Mouse (Mus musculus): ENCODE results near the gene Kptn.

The Kptn gene

DNA sequence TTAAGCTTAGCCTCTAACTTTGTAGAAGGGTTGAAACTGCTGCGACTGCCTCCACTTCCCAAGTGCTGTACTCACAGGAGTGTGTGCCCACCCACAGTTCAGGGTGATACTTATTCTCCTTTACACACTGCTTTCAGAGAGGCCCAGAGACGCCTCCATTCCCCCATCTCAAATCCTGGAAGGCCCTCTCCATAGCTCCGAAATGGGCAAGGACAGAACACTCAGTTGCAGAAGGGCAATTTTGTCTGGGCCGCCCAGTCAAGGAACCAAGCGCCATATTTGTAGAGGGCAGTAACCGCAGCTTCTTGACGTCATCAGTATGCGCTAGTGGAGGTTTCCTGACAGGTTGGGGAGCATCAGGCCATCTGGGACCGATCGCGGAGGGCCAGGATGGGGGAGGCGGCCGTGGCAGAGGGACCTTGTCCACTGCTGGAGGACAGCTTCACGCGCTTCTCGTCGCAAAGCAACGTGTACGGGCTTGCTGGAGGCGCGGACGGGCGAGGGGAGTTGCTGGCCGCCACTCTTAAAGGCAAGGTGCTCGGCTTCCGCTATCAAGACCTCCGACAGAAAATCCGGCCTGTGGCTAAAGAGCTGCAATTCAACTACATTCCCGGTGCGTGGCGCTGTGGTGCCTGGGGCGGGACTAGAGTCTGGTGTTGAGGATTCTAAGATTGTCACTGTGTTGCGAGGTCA, at the start of gene Kptn:
Gene Kptn (plus strand): TSS at position 327 of the 693 bp plus-strand sequence.
- DNase-seq (ENCODE audit: low read depth in 1 of 2, low spot score in 2 of 2), result peak; percentile 79 to 92

GRCm38 (mm10) chr7:16070846-16071245, 48.8 kb upstream of the Kptn start:
- DNase-seq (ENCODE audit: low read depth in 1 of 2, low spot score in 2 of 2), result no peak

DNA sequence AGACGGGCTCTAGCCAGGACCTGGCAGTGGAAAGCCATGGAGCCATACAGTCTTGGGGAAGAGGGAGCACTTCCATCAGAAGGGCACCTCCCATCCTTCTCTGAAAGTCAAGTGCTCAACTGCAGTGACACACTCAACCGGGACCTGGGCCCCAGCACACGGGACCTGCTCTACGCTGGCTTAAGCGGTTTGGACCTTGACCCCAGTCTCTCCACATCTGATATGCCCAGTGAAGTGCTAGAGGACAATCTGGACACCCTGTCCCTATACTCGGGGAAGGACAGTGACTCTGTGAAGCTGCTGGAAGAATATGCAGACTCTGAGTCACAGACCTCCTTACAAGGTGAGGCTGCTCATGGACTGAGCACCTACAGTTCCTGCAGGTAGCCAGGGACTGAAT, 47.8 kb upstream of the Kptn start:
- no peak for DNase-seq (ENCODE audit: low read depth in 1 of 2, low spot score in 2 of 2)

GRCm38 (mm10) chr7:16079947-16080346, 39.7 kb upstream of the Kptn start:
- no peak for DNase-seq (ENCODE audit: low read depth in 1 of 2, low spot score in 2 of 2)

DNA sequence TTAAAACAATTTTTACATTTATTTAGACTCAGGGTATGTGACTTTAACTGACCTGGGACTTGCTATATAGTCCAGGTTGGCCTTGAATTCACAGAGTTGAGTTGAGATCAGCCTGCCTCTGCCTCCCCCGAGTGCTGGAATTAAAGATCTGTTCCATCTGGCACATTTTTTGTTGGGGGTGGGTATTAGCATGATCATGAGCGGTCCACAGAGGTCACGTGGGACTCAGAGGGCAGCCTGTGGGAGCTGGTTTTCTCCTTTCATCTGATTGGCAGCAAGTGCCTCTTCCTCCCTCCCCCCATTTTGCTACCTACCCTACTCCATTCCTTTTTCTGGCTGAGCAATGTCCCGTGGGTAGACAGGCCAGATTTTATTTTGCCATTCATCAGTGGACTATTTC, 39.1 kb upstream of the Kptn start:
- no peak for DNase-seq (ENCODE audit: low read depth in 1 of 2, low spot score in 2 of 2)

DNA sequence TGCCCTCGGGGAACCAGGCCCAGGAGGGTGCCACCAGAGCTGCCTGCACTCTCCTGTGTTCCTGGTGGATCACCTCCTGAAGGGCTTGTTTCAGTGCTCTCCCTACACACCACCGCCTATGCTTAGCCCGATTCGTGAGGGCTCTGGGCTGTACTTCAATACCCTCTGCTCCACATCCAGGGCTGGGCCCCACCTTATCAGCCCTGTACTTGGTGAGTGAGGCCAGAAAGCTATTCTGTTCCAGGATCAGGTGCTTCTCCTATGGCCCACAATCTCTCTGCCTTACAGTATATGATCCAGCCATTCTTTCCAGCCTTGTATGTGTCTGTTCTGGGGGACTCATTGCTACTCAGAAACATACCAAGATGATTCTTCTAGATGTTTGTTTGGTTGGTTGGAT, 36.3 kb upstream of the Kptn start:
- DNase-seq (ENCODE audit: low read depth in 1 of 2, low spot score in 2 of 2), result no peak

DNA sequence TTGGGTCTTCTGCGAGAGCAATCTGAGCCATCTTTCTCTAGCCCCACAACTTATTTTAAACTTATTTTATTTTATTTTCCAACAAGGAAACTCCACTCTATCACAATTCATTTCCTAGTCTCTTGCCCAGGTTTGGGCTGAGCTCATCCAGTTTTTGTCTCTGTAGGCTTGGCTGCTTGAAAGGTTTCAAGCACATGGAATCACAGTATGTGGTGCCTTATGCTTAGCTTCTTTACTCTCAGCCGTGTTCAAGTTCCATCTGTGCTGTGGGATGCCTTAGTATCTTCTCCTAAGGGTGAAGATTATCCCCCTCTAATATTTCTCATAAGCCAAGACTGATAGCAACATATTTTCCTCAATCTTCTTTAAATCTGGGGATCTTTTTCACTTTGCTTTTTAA, 32.1 kb upstream of the Kptn start:
- DNase-seq (ENCODE audit: low read depth in 1 of 2, low spot score in 2 of 2), result no peak

GRCm38 (mm10) chr7:16094592-16094991, 25.1 kb upstream of the Kptn start:
- no peak for DNase-seq (ENCODE audit: low read depth in 1 of 2, low spot score in 2 of 2)

DNA sequence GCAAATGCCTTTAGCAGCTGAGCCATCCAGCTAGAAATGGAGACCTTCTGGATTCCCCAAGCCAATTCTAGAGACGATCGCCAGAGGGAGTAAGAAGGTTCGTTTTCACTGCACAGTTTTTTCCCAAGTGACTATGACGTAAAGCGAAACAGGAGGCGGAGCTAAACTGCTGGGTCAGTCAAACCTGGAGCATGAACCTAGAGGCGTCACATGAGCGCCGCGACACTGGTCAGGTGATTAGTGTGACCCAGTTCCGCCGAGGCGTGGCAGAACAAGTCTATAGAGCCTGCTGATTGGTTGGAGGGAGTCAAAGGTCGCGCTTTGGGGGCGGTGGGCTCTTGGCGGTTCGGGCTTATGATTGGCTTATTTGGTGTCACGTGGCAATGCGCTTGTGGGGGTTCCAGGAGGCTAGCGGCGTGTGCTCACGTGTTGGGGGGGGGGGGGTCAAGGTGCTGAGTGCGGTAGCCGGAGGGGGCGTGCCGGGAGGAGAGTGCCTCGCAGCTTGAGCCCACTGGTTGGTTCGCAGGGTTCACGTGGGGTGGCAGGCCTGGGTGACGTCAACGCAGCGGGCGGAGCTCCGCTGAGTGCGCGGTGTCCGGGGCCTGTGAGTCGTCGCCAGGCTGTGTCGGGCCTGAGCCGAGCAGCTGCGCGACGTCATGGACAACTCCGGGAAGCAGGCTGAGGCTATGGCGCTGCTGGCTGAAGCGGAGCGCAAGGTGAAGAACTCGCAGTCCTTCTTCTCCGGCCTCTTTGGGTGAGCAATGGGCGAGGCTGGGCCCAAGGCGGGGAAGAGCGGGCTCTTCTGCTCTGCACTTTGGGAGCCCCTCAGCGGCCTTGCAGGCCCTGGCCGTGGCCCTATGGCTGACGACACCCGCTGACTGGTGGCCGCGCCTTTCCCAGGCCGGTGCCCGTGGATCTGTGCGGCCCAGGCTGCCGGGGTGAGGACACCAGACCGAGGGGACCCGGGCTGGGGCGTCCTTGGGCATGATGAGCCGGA, 21.4 kb upstream of the Kptn start, which contains the start of gene Napa:
Gene Napa (plus strand): TSS at position 438 of the 997 bp plus-strand sequence.
- DNase-seq (ENCODE audit: low read depth in 1 of 2, low spot score in 2 of 2), result peak; percentile 97 to 98

- no peak for DNase-seq (ENCODE audit: low read depth in 1 of 2, low spot score in 2 of 2)
These were observed 19.8 kb upstream of the Kptn start for GRCm38 (mm10) chr7:16099901-16100300.

GRCm38 (mm10) chr7:16101081-16101480, 18.6 kb upstream of the Kptn start:
- DNase-seq (ENCODE audit: low read depth in 1 of 2, low spot score in 2 of 2), result no peak

- DNase-seq (ENCODE audit: low read depth in 1 of 2, low spot score in 2 of 2), result no peak
These were observed 17.8 kb upstream of the Kptn start for GRCm38 (mm10) chr7:16101726-16102475.

DNA sequence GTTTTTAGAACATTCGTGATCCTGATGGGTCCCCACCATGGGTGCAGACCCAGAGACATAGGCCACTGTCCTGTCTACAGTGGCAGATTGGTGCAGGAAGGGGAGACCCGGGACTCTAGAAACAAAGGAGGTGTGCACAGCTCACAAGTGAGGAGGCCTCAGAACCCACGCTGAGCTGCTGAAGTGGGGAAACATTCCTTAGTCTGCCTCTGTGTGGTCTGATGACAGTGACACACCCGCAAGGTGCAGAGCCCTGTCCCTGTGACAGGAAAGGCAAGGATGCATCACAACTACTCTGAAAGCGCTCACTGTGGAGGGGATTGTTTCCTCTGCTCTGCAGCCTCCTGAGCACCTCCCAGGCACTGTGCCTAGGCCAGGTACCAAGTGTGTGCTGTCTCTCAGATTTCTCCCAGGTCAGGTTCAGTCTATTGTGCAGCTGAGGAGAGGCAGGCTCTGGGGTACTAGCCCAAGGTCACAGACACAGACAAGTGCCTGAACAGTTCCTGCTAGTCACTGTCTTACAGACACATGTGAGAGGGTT, 16.9 kb upstream of the Kptn start:
- no peak for DNase-seq (ENCODE audit: low read depth in 1 of 2, low spot score in 2 of 2)

- DNase-seq (ENCODE audit: low read depth in 1 of 2, low spot score in 2 of 2), result no peak
These were observed 15.9 kb upstream of the Kptn start for GRCm38 (mm10) chr7:16103760-16104159.

DNA sequence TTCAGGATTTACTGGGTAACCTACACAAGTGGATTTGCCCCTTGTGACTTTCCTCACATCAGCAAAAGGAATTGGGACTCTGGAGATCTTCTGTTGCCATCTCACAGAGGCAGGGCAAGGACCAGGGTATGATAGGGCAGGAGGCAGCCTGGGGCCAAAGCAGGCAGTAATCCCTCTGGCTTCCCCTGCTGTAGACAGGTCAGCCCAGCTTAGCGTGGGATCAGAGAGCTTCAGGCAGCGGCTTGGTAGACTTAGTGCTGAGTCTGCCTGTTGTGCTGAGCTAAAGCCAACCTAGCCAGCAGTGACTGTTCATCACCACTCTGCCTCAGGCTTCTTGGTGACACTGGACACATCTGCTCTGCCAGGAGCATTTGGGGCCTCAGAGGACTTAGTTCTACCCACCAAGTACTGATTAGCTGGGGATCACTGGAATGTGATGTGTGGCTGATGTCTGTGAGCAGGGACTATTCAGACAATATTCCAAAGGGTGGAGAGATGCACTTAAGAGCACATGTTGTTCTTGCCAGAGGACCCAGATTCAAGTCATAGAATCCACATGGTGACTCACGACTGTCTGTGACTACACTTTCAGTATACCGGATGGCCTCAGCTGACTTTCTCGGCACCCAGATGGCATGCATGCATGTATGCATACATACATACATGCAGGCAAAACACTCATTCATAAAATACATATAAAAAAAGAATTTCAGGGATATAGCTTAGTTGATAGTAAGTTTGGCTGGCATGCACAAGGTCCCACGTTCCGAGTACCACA, 14.9 kb upstream of the Kptn start:
- no peak for DNase-seq (ENCODE audit: low read depth in 1 of 2, low spot score in 2 of 2)

DNA sequence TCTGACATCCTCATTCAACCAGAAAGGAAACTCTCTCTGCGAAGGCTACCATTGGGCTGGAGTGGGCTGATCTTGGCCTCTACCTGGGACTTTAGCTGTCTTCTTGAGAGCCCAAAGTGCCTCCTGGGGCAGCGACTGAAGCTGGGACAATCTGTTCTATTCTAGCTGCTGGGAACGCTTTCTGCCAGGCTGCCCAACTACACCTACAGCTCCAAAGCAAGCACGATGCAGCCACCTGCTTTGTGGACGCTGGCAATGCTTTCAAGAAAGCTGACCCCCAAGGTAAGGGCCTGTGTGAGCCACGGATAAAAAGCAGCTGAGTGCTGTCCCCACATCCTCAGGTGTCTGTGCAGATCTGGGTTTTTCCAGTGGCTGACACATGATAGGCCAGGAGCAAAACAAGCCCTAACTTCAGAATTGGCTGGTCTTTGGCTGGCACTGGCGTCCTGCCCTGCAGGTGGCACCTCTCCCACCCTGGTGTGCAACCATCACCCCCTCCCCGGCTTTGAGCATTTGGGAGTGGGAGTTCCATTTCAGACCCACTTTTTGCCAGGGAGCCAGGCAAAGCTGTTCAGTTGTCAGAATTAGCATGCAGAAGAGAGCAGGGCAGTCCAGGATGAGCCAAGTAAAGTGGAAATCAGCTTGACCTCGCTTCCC, 10.7 kb upstream of the Kptn start:
- no peak for DNase-seq (ENCODE audit: low read depth in 1 of 2, low spot score in 2 of 2)

DNA sequence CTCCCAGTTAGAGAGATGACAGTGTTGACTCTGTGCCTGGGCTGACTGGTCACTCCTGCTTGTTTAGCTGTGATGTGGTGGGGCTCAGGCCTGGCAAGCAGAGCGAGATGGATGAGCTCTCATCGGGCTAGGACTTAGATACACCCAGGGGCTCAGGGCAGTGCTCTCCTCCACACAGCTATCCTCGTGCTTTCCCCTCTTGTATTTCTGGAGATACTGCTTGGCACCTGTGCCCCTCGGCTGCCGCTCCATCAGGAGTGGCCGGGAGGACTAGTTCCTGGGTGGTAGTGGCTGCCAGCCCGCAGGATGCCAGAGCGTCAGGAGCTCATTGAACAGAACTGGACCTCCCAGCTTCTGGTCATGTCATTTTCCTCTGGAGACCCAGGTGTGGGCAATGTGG, 9.5 kb upstream of the Kptn start:
- no peak for DNase-seq (ENCODE audit: low read depth in 1 of 2, low spot score in 2 of 2)

- DNase-seq (ENCODE audit: low read depth in 1 of 2, low spot score in 2 of 2), result no peak
These were observed 8.2 kb upstream of the Kptn start for GRCm38 (mm10) chr7:16111284-16112090.

DNA sequence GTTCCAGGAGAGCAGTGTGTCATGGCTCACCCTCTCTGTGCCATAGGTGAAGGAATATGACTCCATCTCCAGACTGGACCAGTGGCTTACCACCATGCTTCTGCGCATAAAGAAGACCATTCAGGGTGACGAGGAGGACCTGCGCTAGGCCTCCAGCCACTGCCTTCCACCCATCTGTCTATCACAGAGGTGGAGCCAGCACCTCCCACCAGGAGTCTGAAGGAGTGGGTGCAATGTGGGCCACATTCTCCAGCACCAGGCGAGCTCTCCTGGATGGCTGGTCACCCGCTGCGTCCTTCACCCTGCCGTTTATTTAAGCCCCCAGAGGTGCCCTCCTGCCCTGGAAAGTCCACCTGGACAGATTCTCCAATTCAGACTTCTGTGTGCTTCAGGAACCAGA, 3.3 kb upstream of the Kptn start:
- no peak for DNase-seq (ENCODE audit: low read depth in 1 of 2, low spot score in 2 of 2)

All from monocyte, adult 2 months (primary cell).